Mouse (Mus musculus) kidney, embryonic 14.5 days (tissue): ENCODE measurements around the gene Tie1. TPM values are rescaled to one million over a fixed set of nuclear protein-coding genes. Genes with fewer than 3 reads are reported as not detected.
"Not testable (repeated sequence)": the region's sequence is repeated elsewhere in the genome, so short reads cannot be mapped to it uniquely, and the experiment has no call there.

Source experiments
- ATAC-seq: fragments of 200-750 bp; cut with Nextera tagmentation; 2 replicates; pipeline ENCODE4 v1.8.0; 2017; ENCODE audit warnings: moderate number of reproducible peaks, mild to moderate bottlenecking, moderate TSS enrichment, moderate library complexity; ENCODE audit not compliant: low FRiP score, low TSS enrichment
- H3K27ac ChIP-seq: fragments of 300-500 bp; sonication (generic); 2 replicates; pipeline ENCODE4 v1.5.1; 2014; ENCODE audit warnings: low read depth, mild to moderate bottlenecking, low read length, moderate library complexity, mixed read lengths
- H3K27me3 ChIP-seq: fragments of 300-500 bp; sonication (generic); 2 replicates; pipeline ENCODE4 v1.6.1; 2014; ENCODE audit warnings: mild to moderate bottlenecking, low read length; ENCODE audit not compliant: control insufficient read depth, insufficient read depth
- H3K36me3 ChIP-seq: fragments of 300-500 bp; sonication (generic); 2 replicates; pipeline ENCODE4 v1.6.1; 2014; ENCODE audit warnings: low read length, mixed read lengths; ENCODE audit not compliant: control insufficient read depth, insufficient read depth
- H3K4me1 ChIP-seq: fragments of 300-500 bp; sonication (generic); 2 replicates; pipeline ENCODE4 v1.6.1; 2014; ENCODE audit warnings: low read length, mixed read lengths; ENCODE audit not compliant: control insufficient read depth, insufficient read depth
- H3K4me2 ChIP-seq: fragments of 300-500 bp; sonication (generic); replicated peaks from 2 replicates; pipeline ENCODE4 v1.6.1; 2014; ENCODE audit warnings: low read depth, mild to moderate bottlenecking, low read length
- H3K4me3 ChIP-seq: fragments of 300-500 bp; sonication (generic); 2 replicates; pipeline ENCODE4 v1.5.1; 2014; ENCODE audit warnings: mild to moderate bottlenecking, low read length
- H3K9ac ChIP-seq: fragments of 300-500 bp; sonication (generic); 2 replicates; pipeline ENCODE4 v1.6.1; 2014; ENCODE audit warnings: low read depth, mild to moderate bottlenecking, low read length, moderate library complexity
- H3K9me3 ChIP-seq: fragments of 300-500 bp; sonication (generic); 2 replicates; pipeline ENCODE4 v1.6.1; 2016; ENCODE audit warnings: low read length; ENCODE audit not compliant: control insufficient read depth
- WGBS: fragments of 180-500 bp; shearing (Covaris S2); extraction: QIAGEN DNeasy Blood & Tissue Kit; methylation state at CpG from one replicate; pipeline ENCODE4 v1.1.7; 2014; 5-methylcytosine and 5-hydroxymethylcytosine counted together
- polyA plus RNA-seq: library from polyadenylated mRNA; unstranded; fragments of >200 nt; fragmentation: Nextera tagmentation; extraction: Ambion mirVana; gene quantifications from 2 replicates; pipeline ENCODE4 v1.2.1, GENCODE M21; 2014

Tie1 gene
- polyA plus RNA-seq, 1 experiment from 2014 or later = 30.4 TPM

- Histone ChIP-seq H3K9me3 (no peaks in the 10 kb centered on the region), H3K27me3 (no peaks in the 10 kb centered on the region), H3K9ac (no peak overlapping the region), H3K36me3 (no peaks in the 10 kb centered on the region), H3K4me1 (no peaks in the 10 kb centered on the region), H3K4me3 (no peak overlapping the region), H3K4me2 (no peak overlapping the region), H3K27ac (no peak overlapping the region)
- 77% methylated on average over 3 of the region's 3 CpGs for WGBS
- no peak for ATAC-seq
Measured at GRCm38 (mm10) chr4:118525779-118526178, 35.9 kb upstream of the Tie1 start.

DNA sequence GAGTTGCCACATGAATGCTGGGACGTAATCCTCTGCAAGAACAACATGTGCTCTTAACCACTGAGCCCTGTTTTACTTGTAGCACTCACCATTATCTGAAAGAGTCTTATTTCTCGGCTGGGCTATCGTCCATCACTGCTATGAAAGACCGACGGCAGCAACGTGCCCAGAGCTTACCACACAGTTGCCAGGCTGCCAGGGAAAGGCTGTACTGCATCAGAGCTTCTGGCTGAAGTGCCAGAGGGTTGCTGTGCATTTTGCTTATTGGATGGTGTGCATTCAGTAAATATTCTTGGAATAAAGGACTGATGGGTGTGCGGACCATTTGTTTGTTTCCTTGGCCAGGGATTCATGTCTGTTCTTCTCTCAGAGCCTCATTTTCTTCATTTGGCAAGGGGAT lies 34.1 kb upstream of the Tie1 start:
- Histone ChIP-seq H3K4me1 (no peaks in the 10 kb centered on the region), H3K27ac (no peak overlapping the region), H3K4me2 (no peak overlapping the region), H3K9ac (no peak overlapping the region), H3K9me3 (no peaks in the 10 kb centered on the region), H3K27me3 (no peaks in the 10 kb centered on the region), H3K4me3 (no peak overlapping the region), H3K36me3 (no peaks in the 10 kb centered on the region)
- 77% methylated on average over 7 of the region's 7 CpGs for WGBS
- ATAC-seq = no peak

DNA sequence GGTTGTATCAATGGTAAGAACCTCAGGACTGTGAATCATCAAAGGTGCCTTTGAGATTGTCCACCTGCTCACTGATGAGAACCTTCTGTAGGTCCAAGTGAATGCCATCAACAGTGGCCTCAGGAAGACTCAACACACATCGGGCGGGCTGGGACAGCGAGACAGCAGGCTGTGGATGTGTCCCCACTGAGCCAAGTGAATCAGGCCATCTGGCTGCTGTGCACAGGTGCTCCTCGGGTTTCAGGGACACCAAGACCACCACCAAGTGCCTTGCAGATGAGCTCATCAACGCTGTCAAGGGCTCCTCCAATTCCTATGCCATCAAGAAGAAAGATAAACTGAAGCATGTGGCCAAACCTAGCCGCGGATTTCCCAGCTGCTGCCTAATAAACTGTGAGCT lies 32.4 kb upstream of the Tie1 start:
- H3K4me1 ChIP-seq = no peaks in the 10 kb centered on the region
- no peak for ATAC-seq
- no peaks in the 10 kb centered on the region for H3K27me3 ChIP-seq
- H3K4me3 ChIP-seq = no peak overlapping the region
- no peak overlapping the region for H3K9ac ChIP-seq
- no peaks in the 10 kb centered on the region for H3K9me3 ChIP-seq
- H3K36me3 ChIP-seq = no peaks in the 10 kb centered on the region
- H3K27ac ChIP-seq = no peak overlapping the region
- WGBS = 85% methylated on average over 7 of the region's 7 CpGs
- no peak overlapping the region for H3K4me2 ChIP-seq

- no peak overlapping the region for H3K4me2 ChIP-seq
- no peaks in the 10 kb centered on the region for H3K27me3 ChIP-seq
- H3K36me3 ChIP-seq = no peaks in the 10 kb centered on the region
- no peak overlapping the region for H3K9ac ChIP-seq
- no peaks in the 10 kb centered on the region for H3K9me3 ChIP-seq
- H3K4me3 ChIP-seq = no peak overlapping the region
- no peaks in the 10 kb centered on the region for H3K4me1 ChIP-seq
- ATAC-seq = no peak
- WGBS = 78% methylated on average over 5 of the region's 5 CpGs
- no peak overlapping the region for H3K27ac ChIP-seq
Measured at GRCm38 (mm10) chr4:118518208-118518607, 28.3 kb upstream of the Tie1 start.

DNA sequence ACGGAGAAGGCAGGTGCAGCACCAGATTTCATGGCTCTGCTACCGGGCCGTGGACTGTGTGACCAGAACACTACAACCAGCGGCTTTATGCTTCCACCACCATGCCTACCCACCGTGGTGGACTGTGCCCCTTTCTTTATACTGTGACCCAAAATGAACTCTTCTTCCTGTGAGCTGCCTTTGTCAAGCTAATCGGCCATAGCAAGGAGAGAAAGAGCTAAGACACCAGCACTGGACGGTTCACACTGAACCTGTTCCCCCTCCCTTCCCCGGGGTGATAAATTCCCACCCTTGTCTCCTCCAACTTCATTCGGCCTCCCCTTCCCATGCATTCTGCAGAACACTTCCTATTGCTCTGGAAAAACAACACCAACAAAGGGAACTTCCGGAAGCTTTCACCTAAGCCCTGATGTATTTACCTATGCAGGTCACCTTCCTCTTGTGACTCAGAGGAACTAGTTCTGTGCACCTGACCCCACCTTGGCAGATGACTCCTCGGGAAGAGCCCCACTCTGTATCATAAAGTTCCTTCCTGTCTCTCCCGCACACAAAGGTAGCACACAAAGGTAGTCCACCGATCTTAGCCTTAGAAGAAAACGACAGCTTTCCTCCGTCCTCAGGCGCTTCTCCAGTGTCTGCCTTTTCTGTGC lies 27.8 kb upstream of the Tie1 start:
- Histone ChIP-seq H3K9ac (no peak overlapping the region), H3K36me3 (no peaks in the 10 kb centered on the region), H3K4me1 (no peaks in the 10 kb centered on the region), H3K4me2 (no peak overlapping the region), H3K27me3 (no peaks in the 10 kb centered on the region), H3K9me3 (no peaks in the 10 kb centered on the region), H3K4me3 (no peak overlapping the region), H3K27ac (no peak overlapping the region)
- ATAC-seq = no peak
- 36% methylated on average over 16 of the region's 16 CpGs for WGBS

- H3K9ac ChIP-seq = no peak overlapping the region
- no peak overlapping the region for H3K4me3 ChIP-seq
- no peaks in the 10 kb centered on the region for H3K4me1 ChIP-seq
- no peaks in the 10 kb centered on the region for H3K27me3 ChIP-seq
- no peaks in the 10 kb centered on the region for H3K36me3 ChIP-seq
- no peak overlapping the region for H3K4me2 ChIP-seq
- H3K9me3 ChIP-seq = no peaks in the 10 kb centered on the region
- ATAC-seq = no peak
- H3K27ac ChIP-seq = no peak overlapping the region
- 22% methylated on average over 20 of the region's 20 CpGs for WGBS
Measured at GRCm38 (mm10) chr4:118516699-118517496, 27.0 kb upstream of the Tie1 start.

- Histone ChIP-seq H3K27ac (no peak overlapping the region), H3K4me1 (no peaks in the 10 kb centered on the region; the same call in 1 of the 2 replicates), H3K9ac (no peak overlapping the region), H3K27me3 (no peaks in the 10 kb centered on the region), H3K4me2 (no peak overlapping the region), H3K36me3 (no peaks in the 10 kb centered on the region), H3K4me3 (no peak overlapping the region), H3K9me3 (no peaks in the 10 kb centered on the region)
- no peak for ATAC-seq
- 21% methylated on average over 6 of the region's 6 CpGs for WGBS
Measured at GRCm38 (mm10) chr4:118509050-118509449, 19.2 kb upstream of the Tie1 start.

GRCm38 (mm10) chr4:118507171-118507570 lies 17.3 kb upstream of the Tie1 start:
- ATAC-seq = not testable (repeated sequence)
- WGBS = 87% methylated on average over 1 of the region's 1 CpGs

GRCm38 (mm10) chr4:118505551-118505950 lies 15.7 kb upstream of the Tie1 start:
- Histone ChIP-seq H3K9me3 (no peaks in the 10 kb centered on the region), H3K4me1 (peaks cover 1% of the 10 kb centered on the region; the same call in 1 of the 2 replicates), H3K4me3 (no peak overlapping the region), H3K4me2 (no peak overlapping the region), H3K27me3 (no peaks in the 10 kb centered on the region), H3K36me3 (no peaks in the 10 kb centered on the region), H3K27ac (no peak overlapping the region), H3K9ac (no peak overlapping the region)
- WGBS = 70% methylated on average over 3 of the region's 3 CpGs
- ATAC-seq = no peak

More at GRCm38 (mm10) chr4:118507171-118507570, 17.3 kb upstream of the Tie1 start:
- not testable (repeated sequence) for H3K4me3 ChIP-seq, H3K4me1 ChIP-seq, H3K4me2 ChIP-seq, H3K9me3 ChIP-seq, H3K36me3 ChIP-seq, H3K27me3 ChIP-seq, H3K9ac ChIP-seq, H3K27ac ChIP-seq
